Mouse (Mus musculus) limb, embryonic 10.5 days (tissue): Measurements from ENCODE around the gene Chst15. TPM values are rescaled to one million over a fixed set of nuclear protein-coding genes. Genes with fewer than 3 reads are reported as not detected.
A peak's percentile ranks its signal among the peaks of the same experiment; 100 is the strongest.

Experiments
- DNase-seq: peaks from one replicate; pipeline ENCODE4 v3.0.0-alpha.2; 2017; ENCODE audit warnings: low spot score
- H3K27ac ChIP-seq: fragments of 300-500 bp; sonication (generic); 2 replicates; pipeline ENCODE4 v1.5.1; 2016; ENCODE audit warnings: mild to moderate bottlenecking
- H3K27me3 ChIP-seq: fragments of 300-500 bp; sonication (generic); 2 replicates; pipeline ENCODE4 v1.6.1; 2016; ENCODE audit warnings: low read depth, mild to moderate bottlenecking; ENCODE audit not compliant: poor library complexity, severe bottlenecking
- H3K36me3 ChIP-seq: fragments of 300-500 bp; sonication (generic); 2 replicates; pipeline ENCODE4 v1.6.1; 2016; ENCODE audit warnings: mild to moderate bottlenecking, moderate library complexity
- H3K4me1 ChIP-seq: fragments of 300-500 bp; sonication (generic); 2 replicates; pipeline ENCODE4 v1.6.1; 2016
- H3K4me3 ChIP-seq: fragments of 300-500 bp; sonication (generic); 2 replicates; pipeline ENCODE4 v1.5.1; 2016; ENCODE audit warnings: mild to moderate bottlenecking, moderate library complexity
- H3K9me3 ChIP-seq: fragments of 300-500 bp; sonication (generic); replicated peaks from 2 replicates; pipeline ENCODE4 v1.6.1; 2016; ENCODE audit warnings: mild to moderate bottlenecking
- WGBS: fragments of 180-500 bp; shearing (Covaris S2); methylation state at CpG from one replicate; pipeline ENCODE4 v1.1.7; 2016; 5-methylcytosine and 5-hydroxymethylcytosine counted together
- polyA plus RNA-seq: library from polyadenylated mRNA; unstranded; fragments of >200 nt; fragmentation: Nextera tagmentation; extraction: Ambion mirVana; gene quantifications from 2 replicates; pipeline ENCODE4 v1.2.1, GENCODE M21; 2016

The Chst15 gene
- polyA plus RNA-seq, 1 experiment from 2014 or later: 9.6 TPM

DNA sequence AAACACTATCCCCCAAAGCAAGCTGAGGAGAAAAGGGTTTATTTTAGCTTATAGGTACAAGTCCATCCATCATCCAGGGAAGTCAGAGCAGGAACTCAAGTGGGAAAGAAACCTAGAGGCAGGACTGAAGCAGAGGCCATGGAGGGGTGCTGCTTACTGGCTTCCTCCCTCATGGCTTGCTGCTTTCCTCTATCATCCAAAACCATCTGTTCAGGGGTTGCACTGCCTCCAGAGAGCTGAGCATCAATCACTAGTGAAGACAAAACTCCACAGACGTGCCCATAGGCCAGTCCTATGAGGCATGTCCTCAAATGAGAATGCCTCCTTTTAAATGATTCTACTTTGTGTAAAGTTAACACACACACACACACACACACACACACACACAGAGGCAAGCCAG is 13.2 kb upstream of the Chst15 start:
- Histone ChIP-seq H3K4me3 (no peak overlapping the region), H3K27ac (no peak overlapping the region), H3K27me3 (no peaks in the 10 kb centered on the region), H3K36me3 (no peaks in the 10 kb centered on the region), H3K9me3 (no peaks in the 10 kb centered on the region), H3K4me1 (peaks cover 28% of the 10 kb centered on the region)
- 63% methylated on average over 1 of the region's 1 CpGs for WGBS
- no peak for DNase-seq

- DNase-seq: no peak
- WGBS: 95% methylated on average over 1 of the region's 1 CpGs
- no peaks in the 10 kb centered on the region for H3K27me3 ChIP-seq
- H3K36me3 ChIP-seq: no peaks in the 10 kb centered on the region
- no peak overlapping the region for H3K4me3 ChIP-seq
- no peaks in the 10 kb centered on the region for H3K9me3 ChIP-seq
- peaks cover 28% of the 10 kb centered on the region for H3K4me1 ChIP-seq
- H3K27ac ChIP-seq: no peak overlapping the region
These were observed 11.6 kb upstream of the Chst15 start for GRCm38 (mm10) chr7:132328648-132329047.

GRCm38 (mm10) chr7:132325549-132326331 is 8.7 kb upstream of the Chst15 start:
- DNase-seq: no peak
- H3K4me1 ChIP-seq: peaks cover 5% of the 10 kb centered on the region
- no peaks in the 10 kb centered on the region for H3K9me3 ChIP-seq
- no peak overlapping the region for H3K4me3 ChIP-seq
- 88% methylated on average over 5 of the region's 5 CpGs for WGBS
- H3K36me3 ChIP-seq: no peaks in the 10 kb centered on the region
- H3K27ac ChIP-seq: no peak overlapping the region
- 0 out of 2 replicates have a peak, but pooled peaks cover 8% of the 10 kb centered on the region for H3K27me3 ChIP-seq

- Histone ChIP-seq H3K27me3 (0 out of 2 replicates have a peak, but pooled peaks cover 9% of the 10 kb centered on the region), H3K36me3 (no peaks in the 10 kb centered on the region), H3K4me1 (0 out of 2 replicates have a peak, but pooled peaks cover under 1% of the 10 kb centered on the region), H3K9me3 (no peaks in the 10 kb centered on the region), H3K4me3 (no peak overlapping the region), H3K27ac (no peak overlapping the region)
- no peak for DNase-seq
- WGBS: 84% methylated on average over 5 of the region's 5 CpGs
These were observed 6.4 kb upstream of the Chst15 start for GRCm38 (mm10) chr7:132323430-132323829.

DNA sequence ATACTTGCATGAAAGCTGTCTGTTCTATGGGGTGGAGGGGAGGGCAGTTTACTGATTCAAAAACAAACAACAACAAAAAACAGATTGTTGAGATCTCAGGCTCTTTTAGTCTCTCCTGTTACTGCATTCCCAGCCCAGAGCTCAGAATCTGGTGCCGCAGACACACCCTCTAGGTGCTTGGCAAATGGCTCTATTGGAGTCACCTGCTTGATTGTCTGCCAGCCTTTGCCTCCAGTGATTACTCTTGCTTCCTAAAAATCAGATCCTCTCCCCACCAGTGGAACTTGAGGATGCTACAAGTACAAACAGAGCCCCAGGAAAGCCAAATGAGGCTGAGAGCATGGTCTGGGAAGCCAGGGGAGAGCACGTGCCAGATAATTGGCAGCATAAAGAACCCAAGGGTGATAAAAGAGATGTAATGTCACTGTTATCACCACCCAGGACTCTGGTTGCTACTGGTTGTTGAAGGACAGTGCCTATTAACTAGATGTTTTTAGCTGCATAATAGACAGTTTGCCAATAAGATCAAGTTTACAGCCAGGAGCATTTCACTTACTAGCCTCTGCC is 4.4 kb upstream of the Chst15 start:
- no peak overlapping the region for H3K27ac ChIP-seq
- H3K9me3 ChIP-seq: no peaks in the 10 kb centered on the region
- no peak overlapping the region for H3K4me3 ChIP-seq
- DNase-seq: no peak
- H3K36me3 ChIP-seq: no peaks in the 10 kb centered on the region
- peaks cover 14% of the 10 kb centered on the region for H3K4me1 ChIP-seq
- 61% methylated on average over 2 of the region's 2 CpGs for WGBS
- H3K27me3 ChIP-seq: 0 out of 2 replicates have a peak, but pooled peaks cover 16% of the 10 kb centered on the region

DNA sequence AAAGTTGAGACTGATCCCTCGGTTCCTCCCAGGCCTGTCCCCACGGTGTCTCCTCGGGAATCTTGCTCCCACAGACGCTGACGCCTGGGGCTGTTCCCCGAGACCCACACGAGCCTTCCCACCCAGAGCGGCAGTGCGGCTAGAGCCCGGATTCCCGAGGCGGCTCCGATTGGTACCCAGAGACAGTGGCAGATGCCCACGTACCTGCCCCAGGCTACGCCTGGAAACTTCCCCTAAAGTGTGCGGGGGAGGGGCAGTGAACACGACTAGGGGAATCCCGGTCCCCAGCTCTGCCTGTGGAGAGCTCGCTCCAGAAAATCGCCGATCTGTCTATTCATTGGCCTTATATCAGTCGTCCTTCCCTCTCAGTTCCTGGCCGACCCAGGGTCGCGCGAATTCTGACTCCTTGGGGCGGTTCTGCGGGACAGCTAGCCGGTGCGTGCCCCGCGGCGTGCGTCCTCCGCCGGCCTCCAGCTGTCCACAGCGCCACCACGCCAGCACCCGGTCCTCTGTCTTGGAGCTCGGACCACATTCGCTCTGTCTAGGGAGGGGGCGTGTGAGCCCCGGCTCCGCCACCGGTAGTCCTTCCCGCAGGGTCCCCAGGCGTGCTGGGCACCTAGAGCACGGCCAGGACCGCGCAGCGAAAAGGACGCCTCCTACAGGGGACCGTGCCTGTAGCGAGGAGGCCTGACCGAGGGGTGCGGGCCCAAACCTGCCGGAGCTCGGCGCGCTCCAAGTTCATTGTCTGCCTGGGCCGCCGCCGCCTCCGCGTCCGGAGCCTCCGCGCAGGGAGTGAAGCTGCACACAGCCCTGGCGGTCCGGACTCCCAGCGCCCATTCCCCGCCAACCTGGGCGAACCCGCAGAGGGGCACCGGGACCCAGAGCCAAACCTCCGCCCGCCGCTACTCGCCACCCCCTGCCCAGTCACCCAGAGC is 660 bp downstream of the Chst15 start:
- peaks cover 29% of the 10 kb centered on the region for H3K27me3 ChIP-seq
- H3K4me3 ChIP-seq: peak overlapping the region; percentile 86
- H3K36me3 ChIP-seq: no peaks in the 10 kb centered on the region
- no peaks in the 10 kb centered on the region for H3K9me3 ChIP-seq
- peak overlapping the region; percentile 93 for H3K27ac ChIP-seq
- DNase-seq: peak; percentile 83
- WGBS: under 1% methylated on average over 79 of the region's 79 CpGs
- peaks cover 58% of the 10 kb centered on the region for H3K4me1 ChIP-seq

DNA sequence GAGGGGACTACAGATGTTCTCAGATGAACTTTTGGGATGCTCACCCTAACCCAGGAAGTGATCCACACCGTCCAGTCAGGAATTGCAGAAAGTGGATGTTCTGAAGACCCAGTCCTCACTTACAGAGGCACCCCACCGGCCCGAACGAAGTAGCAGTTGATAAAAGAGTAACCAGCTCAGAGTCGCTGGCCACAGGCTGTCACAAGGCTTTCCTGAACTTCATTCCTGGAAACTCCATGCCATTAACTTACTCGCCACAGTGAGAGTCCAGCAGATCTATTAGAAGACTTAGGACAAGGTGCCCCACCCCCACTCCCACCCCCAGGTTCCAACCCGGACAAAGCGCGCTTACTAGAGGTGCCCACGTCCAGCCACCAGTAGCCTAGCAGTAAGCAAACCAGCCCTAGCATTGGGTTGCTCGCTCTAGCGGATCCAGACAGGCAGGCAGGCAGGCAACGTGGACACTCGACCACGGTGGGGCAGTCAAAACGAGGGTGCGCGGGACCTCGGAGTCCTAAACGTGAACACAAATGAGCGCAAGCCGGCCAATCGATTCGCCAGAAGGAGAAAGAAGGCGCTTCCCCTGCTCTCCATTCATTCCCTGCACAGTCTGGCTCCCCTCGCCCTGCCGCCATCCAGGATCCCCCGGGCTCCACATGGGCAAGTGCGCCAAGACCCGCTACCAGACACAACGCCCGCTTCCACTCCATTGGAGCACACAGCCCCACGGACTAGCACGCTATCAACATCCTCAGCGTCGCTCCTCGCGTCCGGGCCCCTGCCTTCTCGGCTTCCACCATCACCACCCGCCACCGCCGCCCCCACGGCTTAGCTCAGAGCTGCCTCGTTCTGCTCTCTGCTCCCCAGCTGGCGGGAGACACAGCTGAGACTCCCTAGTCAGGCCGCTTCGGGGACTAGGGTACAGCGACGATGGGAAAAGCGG is 1.6 kb downstream of the Chst15 start:
- H3K4me3 ChIP-seq: peak overlapping the region; percentile 86
- H3K4me1 ChIP-seq: peaks cover 64% of the 10 kb centered on the region
- no peaks in the 10 kb centered on the region for H3K36me3 ChIP-seq
- peak overlapping the region; percentile 93 for H3K27ac ChIP-seq
- 2% methylated on average over 51 of the region's 51 CpGs for WGBS
- peak; percentile 86 for DNase-seq
- H3K9me3 ChIP-seq: no peaks in the 10 kb centered on the region
- peaks cover 27% of the 10 kb centered on the region for H3K27me3 ChIP-seq

DNA sequence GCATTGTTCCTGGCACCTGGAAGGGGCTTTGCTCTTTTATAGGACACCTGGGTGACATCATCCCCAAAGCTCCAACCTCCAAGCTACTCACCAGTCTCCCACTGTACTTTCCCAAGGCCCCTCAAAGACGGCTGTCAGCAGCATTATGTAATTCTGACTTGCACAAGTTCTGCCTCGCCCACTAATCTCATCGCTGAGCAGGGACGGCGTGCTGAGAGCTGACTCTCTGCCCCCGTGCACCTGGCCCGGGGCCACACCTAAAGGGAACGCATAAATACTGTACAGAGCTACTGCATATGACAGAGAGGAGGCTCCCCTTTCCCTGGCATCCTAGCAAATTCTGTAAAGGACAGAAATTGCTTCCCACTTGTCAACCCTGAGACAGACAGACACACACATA is 4.6 kb downstream of the Chst15 start:
- DNase-seq: no peak
- H3K36me3 ChIP-seq: no peaks in the 10 kb centered on the region
- no peak overlapping the region for H3K27ac ChIP-seq
- peaks cover 19% of the 10 kb centered on the region for H3K27me3 ChIP-seq
- WGBS: 86% methylated on average over 8 of the region's 8 CpGs
- no peaks in the 10 kb centered on the region for H3K9me3 ChIP-seq
- peaks cover 53% of the 10 kb centered on the region for H3K4me1 ChIP-seq
- no peak overlapping the region for H3K4me3 ChIP-seq

- Histone ChIP-seq H3K36me3 (no peaks in the 10 kb centered on the region), H3K27ac (no peak overlapping the region), H3K4me3 (no peak overlapping the region), H3K9me3 (no peaks in the 10 kb centered on the region), H3K4me1 (peaks cover 25% of the 10 kb centered on the region), H3K27me3 (peaks cover 2% of the 10 kb centered on the region)
- DNase-seq: no peak
- 73% methylated on average over 5 of the region's 5 CpGs for WGBS
These were observed 8.4 kb downstream of the Chst15 start for GRCm38 (mm10) chr7:132308537-132309191.

DNA sequence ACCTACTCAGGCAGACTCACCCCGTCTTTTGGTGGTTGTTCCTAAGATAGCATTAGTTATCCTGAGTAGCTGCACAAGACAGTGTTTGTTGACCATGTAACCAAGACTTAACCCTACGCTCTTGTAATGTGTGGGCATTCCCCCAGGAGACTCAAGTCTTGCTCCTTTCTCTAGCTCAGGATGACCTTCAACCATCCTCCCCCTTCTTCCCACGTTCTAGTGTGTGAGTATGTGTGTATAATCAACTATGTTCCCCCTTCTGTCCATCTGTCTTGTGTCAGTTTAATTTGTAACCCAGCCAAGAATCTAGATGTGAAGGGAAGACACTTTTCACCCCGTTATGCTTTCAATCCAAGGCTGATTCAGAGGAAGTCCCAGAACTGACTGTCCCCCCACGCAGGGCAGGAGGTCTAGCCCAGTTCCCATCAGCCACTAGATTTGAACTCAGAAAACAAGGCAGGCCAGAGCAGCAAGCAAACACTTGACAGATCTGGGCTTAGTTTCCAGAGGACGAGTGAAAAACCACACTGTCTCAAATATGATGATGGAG is 9.2 kb downstream of the Chst15 start:
- peaks cover 19% of the 10 kb centered on the region for H3K4me1 ChIP-seq
- H3K27ac ChIP-seq: no peak overlapping the region
- H3K27me3 ChIP-seq: no peaks in the 10 kb centered on the region
- DNase-seq: no peak
- H3K9me3 ChIP-seq: no peaks in the 10 kb centered on the region
- H3K4me3 ChIP-seq: no peak overlapping the region
- H3K36me3 ChIP-seq: no peaks in the 10 kb centered on the region
- 86% methylated on average over 6 of the region's 6 CpGs for WGBS

- no peaks in the 10 kb centered on the region for H3K27me3 ChIP-seq
- 95% methylated on average over 8 of the region's 8 CpGs for whole genome bisulfite sequencing
These were observed 10.2 kb downstream of the Chst15 start for GRCm38 (mm10) chr7:132306671-132307412.

More at GRCm38 (mm10) chr7:132306671-132307412, 10.2 kb downstream of the Chst15 start:
- Histone ChIP-seq H3K4me3 (no peak overlapping the region), H3K27ac (no peak overlapping the region), H3K9me3 (no peaks in the 10 kb centered on the region), H3K4me1 (peaks cover 16% of the 10 kb centered on the region), H3K36me3 (no peaks in the 10 kb centered on the region)
- DNase-seq: no peak
